Mouse (Mus musculus): ENCODE measurements around the gene Spata4. TPM values are rescaled to one million over a fixed set of nuclear protein-coding genes. Genes with fewer than 3 reads are reported as not detected.

The Spata4 gene
- total RNA-seq, 4 experiments from 2014 or later, result not detected

Other genes starting within 250 kb of the Spata4 start
- gene Asb5, start 71.2 kb upstream of the Spata4 start, total RNA-seq (2022), result 10 to 100 TPM; 19.9 to 28.5 (median 22.7) TPM
- 10 to 100 TPM; 50.5 to 58.0 (median 54.4) TPM for gene Spcs3, start 70.8 kb upstream of the Spata4 start, total RNA-seq (2022)